Mouse (Mus musculus) kidney, adult 2 months (tissue): ENCODE results near the gene Btbd10. TPM values are rescaled to one million over a fixed set of nuclear protein-coding genes. Genes with fewer than 3 reads are reported as not detected.

Source experiments
- DNase-seq: peaks from one replicate; pipeline ENCODE4 v3.0.0; 2021
- H3K27ac ChIP-seq: fragments of 200-500 bp; 2 replicates; pipeline ENCODE4 v1.5.1; 2012; ENCODE audit warnings: low read depth, low read length, control low read depth, inconsistent platforms; ENCODE audit not compliant: insufficient read depth
- H3K27me3 ChIP-seq: fragments of 200-500 bp; replicated peaks from 2 replicates; pipeline ENCODE4 v1.6.1; 2012; ENCODE audit warnings: mild to moderate bottlenecking, moderate library complexity, low read length, inconsistent platforms; ENCODE audit not compliant: control insufficient read depth, insufficient read depth
- H3K36me3 ChIP-seq: fragments of 200-500 bp; 2 replicates; pipeline ENCODE4 v1.6.1; 2012; ENCODE audit warnings: mild to moderate bottlenecking, moderate library complexity, low read length, inconsistent platforms; ENCODE audit not compliant: control insufficient read depth, insufficient read depth
- H3K4me1 ChIP-seq: fragments of 200-500 bp; 2 replicates; pipeline ENCODE4 v1.6.1; 2011; ENCODE audit warnings: low read length; ENCODE audit not compliant: control insufficient read depth, insufficient read depth
- H3K4me3 ChIP-seq: fragments of 200-500 bp; 2 replicates; pipeline ENCODE4 v1.5.1; 2011; ENCODE audit warnings: mild to moderate bottlenecking, low read depth, low read length, control low read depth; ENCODE audit not compliant: insufficient read depth
- CTCF ChIP-seq: fragments of 200-500 bp; conservative IDR thresholded peaks from 2 replicates; pipeline ENCODE4 v1.5.1; 2011; ENCODE audit warnings: low read depth, mild to moderate bottlenecking, control low read depth, low read length, moderate library complexity, mixed read lengths; ENCODE audit not compliant: insufficient read depth, insufficient read length
- POLR2A ChIP-seq: fragments of 200-500 bp; IDR thresholded peaks from one replicate; pipeline ENCODE4 v1.6.1; 2011; ENCODE audit warnings: low read depth, low read length, control low read depth
- WGBS: fragments of 180-500 bp; shearing (Covaris S2); methylation state at CpG from one replicate; pipeline ENCODE4 v1.1.7; 2018; 5-methylcytosine and 5-hydroxymethylcytosine counted together
- polyA plus RNA-seq: library from polyadenylated mRNA; depleted of rRNA; stranded (reverse); fragments of >200 nt; gene quantifications from 2 replicates; pipeline ENCODE4 v1.2.3, GENCODE M21; 2012

Btbd10 gene
- polyA plus RNA-seq, 1 experiment = 7.4 TPM

DNA sequence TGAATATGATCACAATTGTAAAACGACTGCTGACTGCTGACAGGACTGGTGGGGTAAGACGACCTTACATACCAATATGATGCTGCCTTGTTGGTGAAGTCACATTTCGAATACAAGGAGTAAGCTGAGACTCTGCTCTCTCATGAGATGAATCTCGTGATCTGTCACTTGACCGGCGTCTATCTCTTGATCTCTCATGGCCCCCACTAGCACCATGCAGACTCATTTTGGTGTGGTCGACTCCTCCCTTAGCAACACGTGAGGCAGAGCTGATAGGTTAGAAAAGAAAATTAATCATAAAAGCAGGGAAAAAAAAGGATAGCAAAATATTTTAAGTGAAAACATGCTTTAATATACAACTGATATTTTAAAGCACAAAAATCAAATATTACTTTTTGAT, 33.9 kb downstream of the Btbd10 start:
- H3K4me1 ChIP-seq = 0 out of 2 replicates have a peak, but pooled peaks cover 2% of the 10 kb centered on the region
- no peak for DNase-seq
- WGBS = 79% methylated on average over 8 of the region's 8 CpGs
- no peak for TF ChIP-seq CTCF
- H3K27ac ChIP-seq = no peak overlapping the region
- no peak overlapping the region for H3K4me3 ChIP-seq
- H3K27me3 ChIP-seq = no peaks in the 10 kb centered on the region
- no peaks in the 10 kb centered on the region for H3K36me3 ChIP-seq

DNA sequence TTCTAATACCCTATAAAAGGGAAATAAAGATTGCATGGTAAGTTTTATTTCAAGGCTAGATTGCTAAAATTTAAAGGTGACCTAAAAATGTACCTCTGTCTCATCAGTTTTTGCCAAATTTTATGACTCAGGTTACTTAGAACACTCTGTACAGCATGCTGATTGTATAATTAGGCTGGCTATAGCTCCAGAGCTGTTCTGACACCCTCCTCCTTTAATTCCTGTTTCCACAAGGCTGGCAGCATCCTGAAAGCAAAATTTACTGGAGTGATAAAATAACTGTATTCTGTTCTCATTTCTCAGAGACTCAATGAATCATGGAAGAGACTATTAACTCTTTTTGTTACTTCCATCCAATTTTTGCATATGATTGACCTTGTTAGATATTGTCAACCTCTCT, 35.2 kb downstream of the Btbd10 start:
- Histone ChIP-seq H3K27ac (no peak overlapping the region), H3K4me1 (0 out of 2 replicates have a peak, but pooled peaks cover 2% of the 10 kb centered on the region), H3K36me3 (no peaks in the 10 kb centered on the region), H3K27me3 (no peaks in the 10 kb centered on the region), H3K4me3 (no peak overlapping the region)
- DNase-seq = no peak
- no peak for TF ChIP-seq POLR2A
- no peak for TF ChIP-seq CTCF

DNA sequence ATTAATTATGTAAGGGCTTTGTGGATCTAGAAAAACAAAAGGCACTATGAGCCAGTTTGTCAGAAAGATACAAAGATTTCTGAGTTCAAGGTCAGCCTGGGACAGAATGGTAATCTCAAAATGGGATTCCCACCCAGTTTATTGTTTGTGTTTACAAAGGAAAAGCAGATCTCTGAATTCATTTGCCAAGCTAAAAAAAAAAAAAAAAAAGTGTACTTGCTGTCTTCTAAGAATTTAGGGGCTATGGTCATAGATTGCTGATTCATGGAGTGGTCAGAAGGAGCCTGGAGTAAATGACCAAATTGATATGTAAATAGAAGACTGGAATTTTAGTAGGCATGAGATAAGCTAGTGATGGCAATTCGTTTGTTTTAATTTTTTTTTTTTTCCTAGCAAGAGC, 49.1 kb downstream of the Btbd10 start:
- Histone ChIP-seq H3K4me1 (no peaks in the 10 kb centered on the region), H3K27ac (no peak overlapping the region), H3K36me3 (no peaks in the 10 kb centered on the region), H3K4me3 (no peak overlapping the region), H3K27me3 (no peaks in the 10 kb centered on the region)
- TF ChIP-seq POLR2A = no peak
- no peak for TF ChIP-seq CTCF
- 69% methylated on average over 1 of the region's 1 CpGs for WGBS
- DNase-seq = no peak

GRCm38 (mm10) chr7:113311784-113312183, 57.4 kb downstream of the Btbd10 start:
- H3K4me3 ChIP-seq = no peak overlapping the region
- no peaks in the 10 kb centered on the region for H3K27me3 ChIP-seq
- H3K36me3 ChIP-seq = peaks cover 3% of the 10 kb centered on the region; the same call in 1 of the 2 replicates
- WGBS = 15% methylated on average over 2 of the region's 2 CpGs
- no peaks in the 10 kb centered on the region for H3K4me1 ChIP-seq
- no peak overlapping the region for H3K27ac ChIP-seq
- peak; percentile 43 for TF ChIP-seq CTCF
- TF ChIP-seq POLR2A = no peak
- DNase-seq = peak; percentile 57

DNA sequence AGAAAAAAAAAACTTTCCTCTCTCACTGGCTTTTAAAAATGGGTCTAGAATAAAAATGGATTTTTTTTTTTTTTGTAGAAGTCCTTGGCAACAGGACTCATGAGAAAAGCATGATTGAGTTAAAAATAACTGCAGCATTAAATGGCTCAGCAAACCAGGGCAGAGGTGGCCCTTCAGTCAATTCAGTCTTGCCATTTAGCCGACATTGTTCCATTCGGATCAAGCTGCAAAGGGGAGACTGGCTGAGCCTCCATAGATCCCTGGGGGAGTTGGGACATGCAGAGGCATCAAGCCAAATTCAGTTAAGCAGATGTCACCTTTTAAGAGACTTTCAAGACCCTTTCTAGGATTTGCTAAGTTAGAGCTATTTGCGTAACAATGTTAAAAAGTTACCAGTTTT, 59.1 kb downstream of the Btbd10 start:
- peaks cover 3% of the 10 kb centered on the region; the same call in 1 of the 2 replicates for H3K36me3 ChIP-seq
- H3K4me3 ChIP-seq = no peak overlapping the region
- WGBS = 69% methylated on average over 3 of the region's 3 CpGs
- H3K4me1 ChIP-seq = peaks cover 1% of the 10 kb centered on the region; the same call in 1 of the 2 replicates
- no peak for DNase-seq
- TF ChIP-seq CTCF (no peak), POLR2A (no peak)
- H3K27ac ChIP-seq = no peak overlapping the region
- H3K27me3 ChIP-seq = no peaks in the 10 kb centered on the region

GRCm38 (mm10) chr7:113297813-113298212, 71.4 kb downstream of the Btbd10 start:
- H3K4me1 ChIP-seq = no peaks in the 10 kb centered on the region
- no peaks in the 10 kb centered on the region for H3K27me3 ChIP-seq
- 96% methylated on average over 4 of the region's 4 CpGs for WGBS
- TF ChIP-seq CTCF = no peak
- no peak for TF ChIP-seq POLR2A
- no peak for DNase-seq
- H3K36me3 ChIP-seq = peaks cover 4% of the 10 kb centered on the region
- no peak overlapping the region for H3K27ac ChIP-seq
- no peak overlapping the region for H3K4me3 ChIP-seq

DNA sequence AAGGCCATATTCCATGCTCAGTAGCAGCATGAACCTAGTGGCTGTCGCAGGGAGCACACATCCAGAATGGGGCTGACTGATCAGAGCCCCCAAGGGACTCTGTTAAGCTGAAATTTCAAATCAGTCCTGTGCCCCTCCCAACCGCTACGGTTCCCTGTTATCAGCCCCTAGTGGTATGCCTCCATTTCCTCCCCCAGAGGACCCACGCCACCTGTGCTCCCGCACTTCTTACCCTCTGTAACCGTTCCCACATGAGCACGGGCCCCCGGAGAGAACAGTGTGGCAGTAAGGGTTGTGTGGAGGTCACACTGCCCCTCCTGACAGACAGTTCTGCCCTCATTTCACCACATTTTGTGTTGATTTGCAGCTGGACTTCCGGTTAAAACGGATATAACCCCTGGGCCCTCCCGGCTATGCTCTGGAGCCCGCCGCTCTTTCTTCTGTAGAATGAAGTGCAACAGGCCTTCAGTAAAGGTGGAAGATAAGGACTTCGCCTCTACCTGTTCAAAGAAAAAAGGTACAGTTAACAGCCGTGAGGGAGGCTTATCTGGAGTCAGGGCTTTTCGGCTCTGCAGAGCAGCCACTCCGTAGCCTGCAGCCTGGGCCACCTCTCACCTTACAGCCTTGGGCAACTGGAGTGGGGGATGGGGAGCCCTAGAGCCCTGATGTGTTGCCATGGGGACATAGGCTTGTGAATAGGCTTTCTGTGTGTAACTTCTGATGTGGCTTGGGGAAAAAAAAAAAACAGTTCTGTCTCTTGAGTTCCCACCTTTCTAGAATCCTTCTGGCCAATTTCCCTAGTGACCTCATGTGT, 73.9 kb downstream of the Btbd10 start:
- H3K36me3 ChIP-seq = peaks cover 1% of the 10 kb centered on the region
- TF ChIP-seq CTCF (no peak), POLR2A (no peak)
- WGBS = 57% methylated on average over 17 of the region's 17 CpGs
- no peak overlapping the region for H3K4me3 ChIP-seq
- H3K27me3 ChIP-seq = no peaks in the 10 kb centered on the region
- H3K4me1 ChIP-seq = no peaks in the 10 kb centered on the region
- H3K27ac ChIP-seq = no peak overlapping the region
- DNase-seq = no peak
